Mouse (Mus musculus) forebrain, embryonic 10.5 days (tissue): ENCODE measurements at regions not wholly inside any gene's neighbourhood (a gene's known extent, or its start where the extent isn't known, plus 50 kb on each side); places are given as distances from the start of the nearest gene placed in this dataset.
A peak's percentile ranks its signal among the peaks of the same experiment; 100 is the strongest.

Source experiments
- DNase-seq: peaks from one replicate; pipeline ENCODE4 v3.0.0-alpha.2; 2017; ENCODE audit warnings: low spot score; ENCODE audit errors: extremely low spot score
- H3K27ac ChIP-seq: fragments of 300-500 bp; sonication (generic); 2 replicates; pipeline ENCODE4 v1.5.1; 2016; ENCODE audit warnings: mild to moderate bottlenecking
- H3K27me3 ChIP-seq: fragments of 300-500 bp; sonication (generic); 2 replicates; pipeline ENCODE4 v1.6.1; 2016; ENCODE audit warnings: mild to moderate bottlenecking; ENCODE audit not compliant: poor library complexity, severe bottlenecking
- H3K36me3 ChIP-seq: fragments of 300-500 bp; sonication (generic); replicated peaks from 2 replicates; pipeline ENCODE4 v1.6.1; 2016; ENCODE audit warnings: mild to moderate bottlenecking, moderate library complexity
- H3K4me1 ChIP-seq: fragments of 300-500 bp; sonication (generic); 2 replicates; pipeline ENCODE4 v1.6.1; 2016
- H3K4me3 ChIP-seq: fragments of 300-500 bp; sonication (generic); 2 replicates; pipeline ENCODE4 v1.5.1; 2016; ENCODE audit warnings: mild to moderate bottlenecking, moderate library complexity
- H3K9me3 ChIP-seq: fragments of 300-500 bp; sonication (generic); 2 replicates; pipeline ENCODE4 v1.6.1; 2016; ENCODE audit warnings: mild to moderate bottlenecking, moderate library complexity
- WGBS: fragments of 180-500 bp; shearing (Covaris S2); methylation state at CpG from one replicate; pipeline ENCODE4 v1.1.7; 2016; 5-methylcytosine and 5-hydroxymethylcytosine counted together

DNA sequence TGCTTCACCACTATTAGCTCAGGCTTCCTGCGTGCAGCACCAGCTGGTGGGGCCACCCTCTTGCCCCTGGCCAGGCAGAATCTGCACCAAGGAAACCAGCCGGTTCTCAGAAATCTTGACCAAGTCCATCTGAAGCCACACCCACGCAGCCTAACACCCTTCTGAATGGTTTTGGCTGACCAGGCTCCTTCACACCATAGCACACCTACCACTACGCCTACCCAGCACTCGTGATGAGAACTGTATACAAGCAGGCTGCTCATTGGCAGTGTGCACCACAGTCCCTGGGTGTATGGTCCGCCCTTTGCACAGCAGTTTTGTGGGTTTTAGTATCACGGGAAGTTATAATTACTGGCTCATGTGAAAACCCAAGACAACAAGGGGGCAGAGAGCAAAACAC, 217.5 kb downstream of the Mroh4 start:
- Histone ChIP-seq H3K9me3 (no peaks in the 10 kb centered on the region), H3K4me3 (no peak overlapping the region), H3K36me3 (no peaks in the 10 kb centered on the region), H3K27ac (no peak overlapping the region), H3K27me3 (no peaks in the 10 kb centered on the region), H3K4me1 (peaks cover 10% of the 10 kb centered on the region)
- DNase-seq: no peak
- WGBS: 86% methylated on average over 7 of the region's 7 CpGs

DNA sequence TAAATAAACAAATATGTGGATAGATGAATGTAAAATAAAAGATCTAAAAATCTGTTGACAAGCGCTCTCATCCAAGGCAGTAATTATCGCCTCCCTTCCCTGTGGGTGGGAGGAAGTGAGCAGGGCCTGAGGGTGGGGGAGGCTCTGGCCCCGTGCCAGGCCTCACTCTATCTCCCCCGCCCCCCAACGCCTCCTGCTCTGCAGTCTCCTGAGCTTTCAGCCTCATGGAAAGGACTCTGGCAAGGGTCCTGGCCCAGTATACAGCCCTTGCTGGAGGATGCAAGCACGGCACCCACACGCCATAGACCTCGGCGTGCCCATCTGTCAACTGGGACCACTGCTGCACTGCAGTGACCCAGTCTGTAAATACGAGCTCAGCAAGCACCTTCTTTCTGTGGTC, 222.9 kb downstream of the Mroh4 start:
- no peak for DNase-seq
- WGBS: 77% methylated on average over 10 of the region's 10 CpGs
- Histone ChIP-seq H3K4me3 (no peak overlapping the region), H3K4me1 (peaks cover 14% of the 10 kb centered on the region), H3K27ac (no peak overlapping the region), H3K27me3 (no peaks in the 10 kb centered on the region), H3K36me3 (no peaks in the 10 kb centered on the region), H3K9me3 (no peaks in the 10 kb centered on the region)

DNA sequence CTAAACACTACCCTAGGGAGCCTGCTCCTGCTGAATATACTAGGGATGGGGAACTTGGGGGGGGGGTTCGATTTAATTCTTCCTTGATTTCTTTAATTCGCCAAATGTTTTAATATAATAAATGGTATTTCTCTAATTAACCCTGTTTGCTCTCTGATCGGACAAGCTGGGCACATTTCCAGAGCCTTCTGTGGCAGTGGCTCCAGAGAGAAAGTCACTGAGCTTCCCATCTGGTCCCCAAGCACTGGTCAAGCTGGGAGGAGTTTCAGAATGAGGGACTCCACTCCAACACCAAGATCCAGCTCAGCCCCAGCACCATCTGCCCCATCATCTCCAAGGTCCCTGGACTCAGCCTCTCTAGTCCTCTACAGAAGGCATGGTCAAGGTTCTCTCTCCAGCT, 223.9 kb downstream of the Mroh4 start:
- Histone ChIP-seq H3K27ac (no peak overlapping the region), H3K4me1 (peaks cover 16% of the 10 kb centered on the region), H3K4me3 (no peak overlapping the region), H3K9me3 (no peaks in the 10 kb centered on the region), H3K36me3 (no peaks in the 10 kb centered on the region), H3K27me3 (no peaks in the 10 kb centered on the region)
- DNase-seq: no peak
- WGBS: 91% methylated on average over 3 of the region's 3 CpGs

DNA sequence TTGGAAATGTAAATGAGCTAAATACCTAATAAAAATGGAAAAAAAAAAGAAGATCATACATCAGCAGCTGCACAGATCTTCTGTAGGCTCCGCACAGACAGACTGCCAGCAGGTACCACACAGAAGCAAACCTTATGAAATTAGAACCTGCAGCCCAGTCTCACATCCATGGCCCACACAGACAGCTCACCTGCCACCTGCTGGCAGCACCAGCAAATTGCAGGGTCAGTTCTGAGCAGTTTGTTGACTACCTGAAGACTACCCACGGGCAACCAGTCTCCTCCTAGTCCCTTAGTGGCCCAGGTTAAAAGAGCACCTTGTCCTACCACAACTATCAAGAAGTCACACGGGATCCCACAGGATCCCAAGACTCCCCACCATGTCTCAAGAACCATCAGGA, 225.1 kb downstream of the Mroh4 start:
- Histone ChIP-seq H3K36me3 (no peaks in the 10 kb centered on the region), H3K27ac (no peak overlapping the region), H3K4me1 (peaks cover 25% of the 10 kb centered on the region), H3K9me3 (no peaks in the 10 kb centered on the region), H3K4me3 (no peak overlapping the region), H3K27me3 (no peaks in the 10 kb centered on the region)
- DNase-seq: peak; percentile 20
- 75% methylated on average over 3 of the region's 3 CpGs for WGBS

DNA sequence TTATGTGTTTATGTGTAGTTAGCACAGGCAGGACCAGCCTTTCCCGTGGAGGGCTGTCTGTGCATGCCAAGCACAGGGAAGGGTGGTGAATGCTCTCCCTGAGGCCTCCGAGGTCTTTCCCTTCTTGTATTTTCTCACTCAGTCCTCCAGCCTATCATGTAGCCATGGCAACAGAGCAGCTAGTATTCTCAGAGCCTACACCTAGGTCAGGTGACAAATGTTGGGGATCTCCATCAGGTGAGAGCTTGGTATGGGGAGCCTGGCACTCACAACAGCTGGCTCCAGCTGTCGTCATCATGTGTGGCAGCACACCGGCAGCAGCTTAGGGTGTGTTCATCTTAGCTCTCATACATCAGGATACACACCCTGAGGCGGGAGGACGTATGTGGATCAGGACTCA, 231.3 kb downstream of the Mroh4 start:
- Histone ChIP-seq H3K9me3 (no peaks in the 10 kb centered on the region), H3K4me1 (peaks cover 11% of the 10 kb centered on the region), H3K4me3 (no peak overlapping the region), H3K36me3 (no peaks in the 10 kb centered on the region), H3K27ac (no peak overlapping the region), H3K27me3 (no peaks in the 10 kb centered on the region)
- WGBS: 83% methylated on average over 6 of the region's 6 CpGs
- no peak for DNase-seq

DNA sequence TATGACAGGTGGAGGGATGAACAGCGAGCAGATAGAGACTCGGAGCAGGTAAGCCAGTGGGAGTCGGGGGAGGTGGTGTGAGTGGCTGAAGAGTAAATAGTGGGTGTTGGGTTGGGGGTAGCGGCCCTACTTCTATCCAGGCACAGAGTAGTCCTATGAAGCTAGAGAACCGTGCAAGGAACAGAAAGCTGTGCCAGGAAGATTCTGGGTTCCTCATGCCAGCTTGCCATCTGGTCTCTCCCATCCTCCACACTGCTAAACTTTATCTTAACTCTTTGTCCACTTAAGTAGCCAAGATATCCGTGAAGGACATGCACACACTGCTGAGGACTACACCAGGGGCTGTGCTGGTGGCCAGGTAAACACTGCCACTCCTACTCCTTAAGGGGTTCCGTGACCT, 234.9 kb downstream of the Mroh4 start:
- Histone ChIP-seq H3K9me3 (no peaks in the 10 kb centered on the region), H3K4me3 (no peak overlapping the region), H3K4me1 (no peaks in the 10 kb centered on the region), H3K27me3 (no peaks in the 10 kb centered on the region), H3K27ac (no peak overlapping the region), H3K36me3 (no peaks in the 10 kb centered on the region)
- 92% methylated on average over 7 of the region's 7 CpGs for WGBS
- DNase-seq: no peak

DNA sequence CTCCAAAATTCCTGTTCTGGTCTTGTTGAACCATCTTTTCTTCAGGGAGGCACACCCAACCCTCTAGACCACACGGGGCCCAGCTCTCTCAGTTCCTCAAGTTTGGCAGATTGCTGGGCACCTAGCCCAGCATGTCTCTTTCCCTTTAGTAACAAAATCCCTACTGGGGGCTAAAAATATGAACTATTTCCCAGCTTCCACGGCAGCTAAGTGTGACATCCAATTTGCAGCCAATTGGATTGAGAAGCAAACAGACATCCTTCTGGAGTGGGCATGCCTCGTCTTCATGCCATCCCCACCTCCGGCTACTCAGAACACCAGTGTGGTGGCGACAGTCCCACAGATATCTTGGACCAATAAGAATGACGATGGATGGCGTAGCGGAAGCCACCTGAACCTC, 240.1 kb downstream of the Mroh4 start:
- Histone ChIP-seq H3K4me1 (no peaks in the 10 kb centered on the region), H3K36me3 (no peaks in the 10 kb centered on the region), H3K27me3 (no peaks in the 10 kb centered on the region), H3K27ac (no peak overlapping the region), H3K9me3 (no peaks in the 10 kb centered on the region), H3K4me3 (no peak overlapping the region)
- no peak for DNase-seq
- 94% methylated on average over 8 of the region's 8 CpGs for WGBS

DNA sequence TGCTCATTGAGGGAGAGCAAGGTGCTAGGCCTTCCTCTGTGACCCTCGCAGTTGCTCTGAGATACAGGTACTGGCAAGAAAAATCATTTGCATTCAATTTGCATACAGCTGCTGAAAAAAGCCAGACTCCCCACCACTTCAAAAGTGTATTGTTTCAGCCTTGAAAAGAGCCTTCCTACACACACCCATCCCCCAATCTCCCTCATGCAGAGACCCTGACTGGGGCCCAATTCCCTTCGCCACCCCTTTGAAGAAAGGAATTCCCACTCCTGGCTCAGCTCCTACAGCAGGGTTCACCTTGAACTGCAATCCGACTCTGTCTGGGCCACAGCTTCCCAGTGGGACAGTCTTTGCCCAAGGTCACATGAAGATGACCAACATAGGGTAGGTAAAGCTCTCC, 248.6 kb downstream of the Mroh4 start:
- Histone ChIP-seq H3K9me3 (no peaks in the 10 kb centered on the region), H3K36me3 (no peaks in the 10 kb centered on the region), H3K27me3 (no peaks in the 10 kb centered on the region), H3K27ac (peak overlapping the region; percentile 78), H3K4me3 (no peak overlapping the region), H3K4me1 (peaks cover 23% of the 10 kb centered on the region)
- WGBS: 28% methylated on average over 3 of the region's 3 CpGs
- no peak for DNase-seq

DNA sequence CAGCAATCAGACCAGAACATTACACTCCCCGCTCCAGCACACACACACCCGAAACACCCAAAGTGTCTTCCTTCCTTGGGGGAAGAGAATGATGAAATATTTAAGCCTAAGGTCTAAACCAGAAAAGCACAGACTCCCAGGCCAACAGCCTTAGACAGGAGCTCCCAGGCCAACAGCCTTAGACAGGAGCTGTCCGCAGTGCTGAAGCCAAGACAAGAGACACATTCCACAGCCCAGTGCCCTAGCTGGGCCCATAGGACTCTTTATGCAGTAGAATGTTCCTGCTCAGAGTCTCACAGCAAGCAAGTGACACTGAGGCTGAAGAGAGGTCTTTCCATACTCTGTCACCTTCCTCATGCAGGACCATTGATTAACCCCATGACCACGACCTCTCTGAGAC, 253.6 kb downstream of the Mroh4 start:
- H3K27ac ChIP-seq: no peak overlapping the region
- H3K4me3 ChIP-seq: no peak overlapping the region
- WGBS: 60% methylated on average over 4 of the region's 4 CpGs
- H3K36me3 ChIP-seq: no peaks in the 10 kb centered on the region
- peaks cover 8% of the 10 kb centered on the region for H3K4me1 ChIP-seq
- no peaks in the 10 kb centered on the region for H3K27me3 ChIP-seq
- peak; percentile 55 for DNase-seq
- H3K9me3 ChIP-seq: no peaks in the 10 kb centered on the region

DNA sequence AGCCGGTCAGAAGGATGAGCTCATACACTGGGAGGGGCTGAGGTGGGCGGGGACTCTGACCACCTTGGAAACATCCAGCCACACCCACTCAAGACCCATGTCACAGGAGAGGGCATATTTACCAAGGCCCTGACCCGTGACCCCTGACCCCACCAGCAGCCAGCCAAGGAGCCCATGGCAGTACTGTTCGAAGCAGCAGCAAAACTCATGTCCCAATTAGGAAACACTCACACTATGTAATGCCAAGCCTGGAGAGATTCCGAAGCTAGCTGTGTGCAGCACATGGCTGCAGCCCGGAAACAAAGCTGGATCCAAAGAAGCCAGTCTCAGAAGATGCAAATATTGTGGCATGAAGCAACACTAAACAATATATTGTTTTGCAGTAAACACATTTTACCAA, 256.8 kb downstream of the Mroh4 start:
- H3K36me3 ChIP-seq: no peaks in the 10 kb centered on the region
- no peak overlapping the region for H3K27ac ChIP-seq
- 88% methylated on average over 6 of the region's 6 CpGs for WGBS
- no peak overlapping the region for H3K4me3 ChIP-seq
- H3K9me3 ChIP-seq: no peaks in the 10 kb centered on the region
- H3K4me1 ChIP-seq: no peaks in the 10 kb centered on the region
- no peak for DNase-seq
- H3K27me3 ChIP-seq: no peaks in the 10 kb centered on the region

DNA sequence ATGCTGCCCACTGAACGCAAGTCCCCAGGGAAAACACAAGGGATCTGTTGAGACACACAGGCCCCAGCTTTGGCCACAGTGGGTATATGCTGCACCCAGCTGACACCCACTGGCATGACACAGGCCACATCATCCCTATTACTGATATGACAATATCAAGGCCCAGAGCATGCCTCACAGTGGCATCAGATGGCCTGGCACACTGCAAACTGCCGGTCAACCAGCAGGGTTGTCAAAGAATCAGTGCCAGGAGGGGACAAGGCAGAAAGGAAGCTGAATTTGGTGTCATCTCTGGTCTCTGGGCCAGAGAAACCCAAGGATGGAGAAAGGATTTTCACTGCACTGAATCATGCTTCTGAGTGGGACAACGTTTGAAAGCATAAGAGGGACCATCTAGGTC, 266.7 kb downstream of the Mroh4 start:
- no peaks in the 10 kb centered on the region for H3K9me3 ChIP-seq
- WGBS: 85% methylated on average over 3 of the region's 3 CpGs
- no peaks in the 10 kb centered on the region for H3K27me3 ChIP-seq
- H3K27ac ChIP-seq: no peak overlapping the region
- no peaks in the 10 kb centered on the region for H3K36me3 ChIP-seq
- H3K4me3 ChIP-seq: no peak overlapping the region
- H3K4me1 ChIP-seq: no peaks in the 10 kb centered on the region
- DNase-seq: no peak

DNA sequence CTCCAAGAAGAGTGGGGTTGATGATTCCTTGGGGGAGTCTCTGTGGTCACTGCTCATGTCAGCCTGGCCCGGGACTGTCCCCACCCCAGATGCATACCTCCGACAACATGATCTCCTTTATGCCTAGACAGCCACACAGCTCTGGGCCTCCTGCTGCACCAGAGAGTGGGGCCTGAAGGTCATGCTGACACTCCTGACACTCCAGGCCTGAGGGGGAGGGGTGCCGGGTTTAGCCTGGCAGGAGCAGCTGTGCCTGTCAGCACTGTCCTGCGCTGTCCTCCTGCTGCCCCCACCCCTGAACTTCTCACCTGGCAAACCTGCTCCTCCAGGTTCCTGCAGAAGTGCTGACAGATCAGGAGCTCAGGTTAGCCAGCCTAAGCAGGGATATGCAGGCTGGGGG, 288.2 kb downstream of the Mroh4 start:
- Histone ChIP-seq H3K36me3 (no peaks in the 10 kb centered on the region), H3K27me3 (no peaks in the 10 kb centered on the region), H3K4me3 (no peak overlapping the region), H3K4me1 (peaks cover 6% of the 10 kb centered on the region), H3K27ac (peak overlapping the region; percentile 51; the same call in 1 of the 2 replicates), H3K9me3 (peaks cover 7% of the 10 kb centered on the region; the same call in 1 of the 2 replicates)
- WGBS: 63% methylated on average over 4 of the region's 4 CpGs
- no peak for DNase-seq

DNA sequence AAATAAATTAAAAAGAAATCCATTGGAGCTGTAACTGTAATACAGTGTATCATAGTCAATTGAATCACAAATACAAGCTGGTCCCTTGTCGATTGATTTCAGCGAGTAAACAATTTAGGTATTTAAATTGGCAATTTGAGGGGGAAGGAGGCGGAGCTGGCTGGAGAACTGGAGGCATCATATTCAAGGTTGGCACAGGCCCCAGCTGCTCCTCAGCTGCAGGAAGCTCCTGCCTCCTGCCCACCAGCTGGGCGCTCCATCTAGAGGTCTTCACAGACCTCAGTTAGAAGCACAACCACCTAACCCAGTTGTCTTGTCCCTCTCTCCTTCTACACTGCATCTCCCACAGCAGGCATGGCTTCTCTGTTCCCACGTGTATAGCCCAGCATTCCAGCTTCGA, 292.6 kb downstream of the Mroh4 start:
- 84% methylated on average over 6 of the region's 6 CpGs for WGBS
- no peak overlapping the region for H3K4me3 ChIP-seq
- no peaks in the 10 kb centered on the region for H3K27me3 ChIP-seq
- no peaks in the 10 kb centered on the region for H3K9me3 ChIP-seq
- no peak for DNase-seq
- H3K36me3 ChIP-seq: no peaks in the 10 kb centered on the region
- no peak overlapping the region for H3K27ac ChIP-seq
- H3K4me1 ChIP-seq: peaks cover 6% of the 10 kb centered on the region

DNA sequence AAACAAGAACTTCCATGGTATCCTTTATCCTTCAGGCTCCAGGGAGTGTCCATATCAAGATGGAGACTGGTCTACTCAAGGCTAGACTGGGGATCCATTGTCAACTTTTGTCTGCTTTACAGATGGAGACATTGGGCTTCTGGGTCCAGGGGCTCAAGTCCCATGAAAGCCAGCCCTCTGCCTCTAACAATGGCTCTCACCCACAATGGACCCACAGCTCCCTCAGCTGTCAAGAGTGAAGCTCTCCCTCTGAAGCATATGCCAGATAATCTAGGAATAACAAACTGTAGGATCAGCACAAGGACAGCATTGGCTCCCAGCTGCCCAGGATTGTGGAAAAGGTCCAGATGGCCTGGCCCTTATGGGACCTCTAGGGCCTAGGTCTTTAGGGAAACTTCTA, 302.3 kb downstream of the Mroh4 start:
- Histone ChIP-seq H3K27me3 (no peaks in the 10 kb centered on the region), H3K9me3 (no peaks in the 10 kb centered on the region), H3K27ac (no peak overlapping the region), H3K4me1 (peaks cover 9% of the 10 kb centered on the region), H3K4me3 (no peak overlapping the region), H3K36me3 (no peaks in the 10 kb centered on the region)
- no peak for DNase-seq
